Mouse (Mus musculus) G1E (cell line): ENCODE results near the gene Shroom1.

ENCODE experiments used
- CTCF ChIP-seq: IDR thresholded peaks from 2 replicates; pipeline ENCODE4 v1.5.1; 2012; ENCODE audit warnings: low read depth, low read length, inconsistent platforms, mixed read lengths
- GATA2 ChIP-seq: IDR thresholded peaks from 2 replicates; pipeline ENCODE4 v1.6.1; 2012; ENCODE audit warnings: low read depth, low read length, inconsistent platforms, borderline replicate concordance
- POLR2AphosphoS5 ChIP-seq: IDR thresholded peaks from 2 replicates; pipeline ENCODE4 v1.6.1; 2012; ENCODE audit warnings: low read depth, low read length, inconsistent platforms; ENCODE audit not compliant: insufficient replicate concordance
- TAL1 ChIP-seq: conservative IDR thresholded peaks from 2 replicates; pipeline ENCODE4 v1.6.1; 2012; ENCODE audit warnings: low read depth, low read length, inconsistent platforms, mixed read lengths

DNA sequence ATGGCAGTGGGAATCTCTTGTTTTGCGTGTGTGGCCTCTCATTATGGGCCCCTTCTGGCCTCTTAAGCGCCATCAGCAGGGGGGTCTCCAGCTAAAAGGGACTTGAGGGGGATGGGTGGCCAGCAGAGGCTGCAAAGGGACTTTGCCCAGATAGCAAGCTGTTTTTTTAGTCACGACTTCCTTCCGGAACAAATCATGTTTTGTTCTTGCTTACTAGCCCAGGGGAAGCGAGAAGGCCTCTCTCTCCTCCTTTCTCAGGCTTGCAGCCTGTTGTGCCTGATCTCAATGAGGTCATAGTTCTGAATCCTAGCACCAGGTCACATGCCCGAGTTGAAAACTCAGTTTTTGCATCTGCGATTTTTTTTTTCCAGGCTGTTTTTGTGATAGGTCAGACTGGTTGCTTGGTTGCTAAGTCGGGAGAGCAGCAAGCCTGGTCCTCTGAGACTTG, 35.0 kb downstream of the Shroom1 start:
- no peak for TF ChIP-seq TAL1
- no peak for TF ChIP-seq CTCF
- no peak for TF ChIP-seq GATA2
- no peak for TF ChIP-seq POLR2AphosphoS5
